Mouse (Mus musculus): ENCODE measurements around the gene Itga6. TPM values are rescaled to one million over a fixed set of nuclear protein-coding genes. Genes with fewer than 3 reads are reported as not detected.
"Not testable (repeated sequence)": the region's sequence is repeated elsewhere in the genome, so short reads cannot be mapped to it uniquely, and the experiment has no call there.

Gene Itga6
- total RNA-seq, 2 experiments from 2014 or later: 13.1 to 21.8 TPM

- Histone ChIP-seq H3K4me3 (peak overlapping the region; percentile 41), H3K27ac (no peak overlapping the region)
- no peak for DNase-seq
- intact Hi-C loops (cut with DNase I): no loop called here
- no peak for TF ChIP-seq CTCF (IDR thresholded peaks at IDR 0.05)
Measured at GRCm38 (mm10) chr2:71882914-71883651, 137.7 kb downstream of the Itga6 start.

GRCm38 (mm10) chr2:71887269-71887668, 141.9 kb downstream of the Itga6 start:
- no peak for TF ChIP-seq CTCF (IDR thresholded peaks at IDR 0.05)
- intact Hi-C loops (cut with DNase I): no loop called here

GRCm38 (mm10) chr2:71888437-71888836, 143.0 kb downstream of the Itga6 start:
- intact Hi-C loops (cut with DNase I): no loop called here
- no peak for DNase-seq
- Histone ChIP-seq H3K27ac (no peak overlapping the region), H3K4me3 (no peak overlapping the region)
- no peak for TF ChIP-seq CTCF (IDR thresholded peaks at IDR 0.05)

More at GRCm38 (mm10) chr2:71887269-71887668, 141.9 kb downstream of the Itga6 start:
- H3K4me3 ChIP-seq: no peak overlapping the region
- H3K27ac ChIP-seq: no peak overlapping the region
- DNase-seq: no peak

- DNase-seq: no peak
- Histone ChIP-seq H3K27ac (no peak overlapping the region), H3K4me3 (no peak overlapping the region)
- no peak for TF ChIP-seq CTCF (IDR thresholded peaks at IDR 0.05)
- intact Hi-C loops (cut with DNase I): no loop called here
Measured at GRCm38 (mm10) chr2:71891536-71891935, 146.1 kb downstream of the Itga6 start.

- Histone ChIP-seq H3K4me3 (no peak overlapping the region), H3K27ac (no peak overlapping the region)
- DNase-seq: no peak
- intact Hi-C loops (cut with DNase I): no loop called here
- TF ChIP-seq CTCF (IDR thresholded peaks at IDR 0.05): no peak
Measured at GRCm38 (mm10) chr2:71892741-71893349, 147.4 kb downstream of the Itga6 start.

- Histone ChIP-seq H3K27ac (no peak overlapping the region), H3K4me3 (no peak overlapping the region)
- intact Hi-C loops (cut with DNase I): no loop called here
- no peak for TF ChIP-seq CTCF (IDR thresholded peaks at IDR 0.05)
- DNase-seq: no peak
Measured at GRCm38 (mm10) chr2:71895596-71896286, 150.3 kb downstream of the Itga6 start.

- H3K27ac ChIP-seq: no peak overlapping the region
- no peak for TF ChIP-seq CTCF (IDR thresholded peaks at IDR 0.05)
- DNase-seq: no peak
- intact Hi-C loops (cut with DNase I): no loop called here
- H3K4me3 ChIP-seq: no peak overlapping the region
Measured at GRCm38 (mm10) chr2:71897420-71897819, 152.0 kb downstream of the Itga6 start.

- peak; percentile 96 for TF ChIP-seq CTCF (IDR thresholded peaks at IDR 0.05)
- DNase-seq: peak; percentile 26
- Histone ChIP-seq H3K4me3 (no peak overlapping the region), H3K27ac (no peak overlapping the region)
- intact Hi-C loops (cut with DNase I): loop anchor here (1.0 kb wide), 1 partner anchor 57 kb away; no protein-coding TSS in a partner anchor
Measured at GRCm38 (mm10) chr2:71898335-71898856, 153.0 kb downstream of the Itga6 start.

GRCm38 (mm10) chr2:71899886-71900285, 154.5 kb downstream of the Itga6 start:
- H3K4me3 ChIP-seq: no peak overlapping the region
- DNase-seq: no peak
- H3K27ac ChIP-seq: no peak overlapping the region
- TF ChIP-seq CTCF (IDR thresholded peaks at IDR 0.05): no peak
- intact Hi-C loops (cut with DNase I): loop anchor here (5.0 kb wide), 1 partner anchor 37 kb away; no protein-coding TSS in a partner anchor

- no peak for TF ChIP-seq CTCF (IDR thresholded peaks at IDR 0.05)
- Histone ChIP-seq H3K27ac (no peak overlapping the region), H3K4me3 (no peak overlapping the region)
- intact Hi-C loops (cut with DNase I): no loop called here
- DNase-seq: no peak
Measured at GRCm38 (mm10) chr2:71905154-71905553, 159.7 kb downstream of the Itga6 start.

- intact Hi-C loops (cut with DNase I); H3K27ac ChIP-seq; H3K4me3 ChIP-seq: not testable (repeated sequence)
Measured at GRCm38 (mm10) chr2:71906356-71906755, 160.9 kb downstream of the Itga6 start.

More at GRCm38 (mm10) chr2:71906356-71906755, 160.9 kb downstream of the Itga6 start:
- DNase-seq: not testable (repeated sequence)

Other genes with a start within 250 kb of the Itga6 start
- gene Dlx1, start 217.5 kb upstream of the Itga6 start, total RNA-seq (2021): under 1 TPM in 1 of 2 experiments, not detected in 1; 0.11 TPM
- not detected for gene Dlx2, start 198.9 kb upstream of the Itga6 start, total RNA-seq (2021)
- 10 to 100 TPM; 52.2 to 85.3 TPM for gene Pdk1, start 127.6 kb downstream of the Itga6 start, total RNA-seq (2021)
- gene Rapgef4, start 235.6 kb downstream of the Itga6 start, total RNA-seq (2021): 1 to 10 TPM; 1.8 to 3.2 TPM

All from gastrocnemius, adult 2 months (tissue).